Mouse (Mus musculus) liver, adult 2 months (tissue): ENCODE measurements around the gene Prkd3. TPM values are rescaled to one million over a fixed set of nuclear protein-coding genes. Genes with fewer than 3 reads are reported as not detected.
A peak's percentile ranks its signal among the peaks of the same experiment; 100 is the strongest.

Experiments used
- DNase-seq: peaks from one replicate; pipeline ENCODE4 v3.0.0-alpha.2; 2011; ENCODE audit warnings: low read depth, low spot score; ENCODE audit errors: extremely low read depth
- H3K27ac ChIP-seq: fragments of 200-500 bp; replicated peaks from 2 replicates; pipeline ENCODE4 v1.5.1; 2012; ENCODE audit warnings: low read depth, mild to moderate bottlenecking, control low read depth, inconsistent platforms, low read length; ENCODE audit not compliant: insufficient read depth
- H3K27me3 ChIP-seq: fragments of 200-500 bp; 2 replicates; pipeline ENCODE4 v1.6.1; 2012; ENCODE audit warnings: mild to moderate bottlenecking, moderate library complexity, low read length, inconsistent platforms; ENCODE audit not compliant: control insufficient read depth, insufficient read depth
- H3K36me3 ChIP-seq: fragments of 200-500 bp; 2 replicates; pipeline ENCODE4 v1.6.1; 2012; ENCODE audit warnings: low read length, inconsistent platforms; ENCODE audit not compliant: control insufficient read depth, insufficient read depth
- H3K4me1 ChIP-seq: fragments of 200-500 bp; 2 replicates; pipeline ENCODE4 v1.6.1; 2011; ENCODE audit warnings: low read length; ENCODE audit not compliant: control insufficient read depth, insufficient read depth
- H3K4me3 ChIP-seq: fragments of 200-500 bp; 2 replicates; pipeline ENCODE4 v1.5.1; 2011; ENCODE audit warnings: low read depth, mild to moderate bottlenecking, control low read depth, low read length, moderate library complexity; ENCODE audit not compliant: insufficient read depth
- H3K79me2 ChIP-seq: fragments of 200-500 bp; 2 replicates; pipeline ENCODE4 v1.6.1; 2012; ENCODE audit warnings: inconsistent platforms, mild to moderate bottlenecking, low read length, moderate library complexity; ENCODE audit not compliant: control insufficient read depth, insufficient read depth
- H3K9ac ChIP-seq: fragments of 200-500 bp; 2 replicates; pipeline ENCODE4 v1.6.1; 2012; ENCODE audit warnings: low read depth, mild to moderate bottlenecking, control low read depth, inconsistent platforms, low read length
- CTCF ChIP-seq: fragments of 200-500 bp; IDR thresholded peaks from 2 replicates; pipeline ENCODE4 v1.5.1; 2011; ENCODE audit warnings: low read depth, low read length, control low read depth
- POLR2A ChIP-seq: fragments of 200-500 bp; IDR thresholded peaks from 2 replicates; pipeline ENCODE4 v1.6.1; 2011; ENCODE audit warnings: low read length, control low read depth; ENCODE audit not compliant: insufficient read depth; ENCODE audit errors: extremely low read depth
- WGBS: fragments of 180-500 bp; shearing (Covaris S2); methylation state at CpG from one replicate; pipeline ENCODE4 v1.1.7; 2018; 5-methylcytosine and 5-hydroxymethylcytosine counted together
- polyA plus RNA-seq: library from polyadenylated mRNA; depleted of rRNA; stranded (reverse); fragments of >200 nt; gene quantifications from 2 replicates; pipeline ENCODE4 v1.2.3, GENCODE M21; 2012
- total RNA-seq: library from RNA; depleted of rRNA; stranded (reverse); fragments of >200 nt; gene quantifications from 2 replicates; pipeline ENCODE4 v1.2.3, GENCODE M21; 2014

The Prkd3 gene
- total and polyA plus RNA-seq, 2 experiments: 79.6 to 191 TPM

DNA sequence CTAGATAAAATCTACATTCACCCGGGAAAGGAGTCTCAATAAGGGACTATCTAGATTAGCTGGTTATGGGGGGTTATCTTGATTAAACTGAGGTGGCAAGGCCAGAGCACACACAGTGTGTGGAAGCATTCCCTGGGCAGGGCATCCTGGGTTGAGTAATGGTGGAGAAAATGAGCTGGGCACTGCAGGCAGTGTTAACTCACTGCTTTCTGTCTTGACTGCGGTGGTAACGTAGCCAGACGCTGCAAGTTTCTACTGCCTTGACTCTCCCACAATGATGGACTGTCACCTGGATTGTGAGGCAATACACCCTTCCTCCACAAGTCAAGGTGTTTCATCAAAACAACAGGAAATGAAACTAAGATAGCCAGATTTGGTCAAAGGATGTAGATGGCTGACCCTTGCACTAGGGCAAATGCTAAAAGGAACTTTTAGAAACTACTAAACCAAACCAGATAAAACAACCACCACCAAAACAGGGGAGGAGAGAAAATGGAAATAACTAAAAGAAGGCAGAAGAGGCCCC is 20.8 kb downstream of the Prkd3 start:
- Histone ChIP-seq H3K36me3 (no peaks in the 10 kb centered on the region), H3K27me3 (no peaks in the 10 kb centered on the region), H3K9ac (no peak overlapping the region), H3K79me2 (peaks cover 11% of the 10 kb centered on the region), H3K4me3 (no peak overlapping the region), H3K27ac (peak overlapping the region; percentile 29), H3K4me1 (peaks cover 11% of the 10 kb centered on the region; the same call in 1 of the 2 replicates)
- TF ChIP-seq POLR2A (no peak), CTCF (no peak)
- peak; percentile 78 for DNase-seq
- WGBS: 29% methylated on average over 4 of the region's 4 CpGs

DNA sequence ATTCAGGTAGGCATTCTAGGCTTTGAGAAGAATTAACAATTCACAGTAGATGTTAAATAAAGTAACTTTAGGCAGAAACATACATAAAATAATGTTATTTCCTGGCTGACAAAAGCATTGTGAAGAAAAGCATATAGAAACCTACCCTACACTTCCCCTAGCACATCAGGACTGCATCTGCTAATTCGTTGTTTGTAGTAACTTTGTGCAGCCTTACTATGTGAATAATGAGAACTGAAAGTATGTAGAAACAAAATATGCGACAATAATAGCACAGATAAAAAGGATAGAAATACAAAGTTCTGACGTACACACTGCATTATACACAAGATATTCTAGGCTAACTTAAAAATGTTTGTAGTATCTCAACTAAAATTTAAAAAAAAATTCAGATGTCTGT is 21.4 kb downstream of the Prkd3 start:
- no peak for TF ChIP-seq POLR2A
- no peak for TF ChIP-seq CTCF
- H3K27ac ChIP-seq: no peak overlapping the region
- H3K9ac ChIP-seq: no peak overlapping the region
- H3K79me2 ChIP-seq: peaks cover 8% of the 10 kb centered on the region
- H3K4me3 ChIP-seq: no peak overlapping the region
- no peaks in the 10 kb centered on the region for H3K27me3 ChIP-seq
- H3K36me3 ChIP-seq: no peaks in the 10 kb centered on the region
- H3K4me1 ChIP-seq: peaks cover 15% of the 10 kb centered on the region; the same call in 1 of the 2 replicates
- no peak for DNase-seq
- 86% methylated on average over 3 of the region's 3 CpGs for WGBS

GRCm38 (mm10) chr17:78998130-78998529 is 22.5 kb downstream of the Prkd3 start:
- DNase-seq: no peak
- peaks cover 18% of the 10 kb centered on the region; the same call in 1 of the 2 replicates for H3K4me1 ChIP-seq
- no peak overlapping the region for H3K27ac ChIP-seq
- 58% methylated on average over 2 of the region's 2 CpGs for WGBS
- no peak overlapping the region for H3K4me3 ChIP-seq
- TF ChIP-seq CTCF: no peak
- TF ChIP-seq POLR2A: no peak
- H3K9ac ChIP-seq: no peak overlapping the region
- no peaks in the 10 kb centered on the region for H3K36me3 ChIP-seq
- no peaks in the 10 kb centered on the region for H3K27me3 ChIP-seq
- H3K79me2 ChIP-seq: peaks cover 5% of the 10 kb centered on the region; the same call in 1 of the 2 replicates

DNA sequence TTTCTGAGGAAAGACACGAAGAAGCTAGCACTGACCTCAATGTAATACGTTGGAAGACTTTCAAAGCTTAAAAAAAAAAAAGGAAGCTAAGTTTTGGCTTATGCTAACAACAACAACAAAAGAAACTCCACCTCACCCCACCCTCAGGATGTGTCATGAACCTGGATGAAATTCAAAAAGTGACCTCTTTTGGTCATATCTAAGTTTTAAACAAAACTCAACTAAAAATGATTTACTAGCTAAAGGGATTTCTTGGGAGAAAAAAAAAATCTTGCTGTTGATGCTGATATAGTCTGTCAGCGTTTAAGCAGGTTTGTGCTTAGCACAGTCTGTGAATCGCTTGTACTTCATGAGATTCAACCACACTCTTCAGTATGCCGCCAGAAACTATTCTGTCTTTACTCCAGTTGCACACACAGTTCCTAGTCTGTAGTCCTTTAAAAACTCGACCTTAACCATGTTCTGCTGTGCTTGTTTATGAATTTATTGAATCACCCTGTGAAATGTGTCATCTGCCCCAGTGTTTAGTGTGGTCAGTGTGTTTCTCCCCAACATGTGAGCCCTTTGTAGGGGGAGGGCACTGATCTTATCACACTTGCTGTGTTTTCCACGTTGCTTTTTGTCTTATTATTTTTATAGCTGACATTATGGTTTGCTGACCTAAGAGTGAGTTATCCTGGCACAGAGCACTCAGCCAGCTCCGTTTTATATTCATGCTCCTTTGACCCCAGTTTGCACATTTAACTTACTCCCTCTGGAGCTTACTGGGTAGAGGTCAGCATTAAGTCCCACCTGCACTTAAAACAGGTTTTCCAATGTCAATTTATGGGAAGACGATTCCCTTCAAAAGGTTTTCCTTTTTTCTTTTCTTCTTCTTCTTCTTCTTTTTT is 25.4 kb downstream of the Prkd3 start:
- no peaks in the 10 kb centered on the region for H3K36me3 ChIP-seq
- DNase-seq: peak; percentile 67
- no peaks in the 10 kb centered on the region for H3K27me3 ChIP-seq
- peaks cover 25% of the 10 kb centered on the region for H3K4me1 ChIP-seq
- H3K9ac ChIP-seq: peak overlapping the region; percentile 50; the same call in 1 of the 2 replicates
- H3K79me2 ChIP-seq: peaks cover 5% of the 10 kb centered on the region; the same call in 1 of the 2 replicates
- TF ChIP-seq CTCF (no peak), POLR2A (no peak)
- peak overlapping the region; percentile 85 for H3K27ac ChIP-seq
- WGBS: 12% methylated on average over 9 of the region's 9 CpGs
- H3K4me3 ChIP-seq: no peak overlapping the region

- TF ChIP-seq CTCF (no peak), POLR2A (no peak)
- WGBS: 44% methylated on average over 8 of the region's 8 CpGs
- peak overlapping the region; percentile 35 for H3K27ac ChIP-seq
Measured at GRCm38 (mm10) chr17:78994382-78994781, 26.2 kb downstream of the Prkd3 start.

More at GRCm38 (mm10) chr17:78994382-78994781, 26.2 kb downstream of the Prkd3 start:
- Histone ChIP-seq H3K79me2 (peaks cover 5% of the 10 kb centered on the region; the same call in 1 of the 2 replicates), H3K27me3 (no peaks in the 10 kb centered on the region), H3K9ac (no peak overlapping the region), H3K36me3 (no peaks in the 10 kb centered on the region), H3K4me3 (no peak overlapping the region), H3K4me1 (peaks cover 21% of the 10 kb centered on the region)
- no peak for DNase-seq
